Mouse (Mus musculus): ENCODE results near the gene Gm3238. TPM values are rescaled to one million over a fixed set of nuclear protein-coding genes. Genes with fewer than 3 reads are reported as not detected.
"Not testable (repeated sequence)": the region's sequence is repeated elsewhere in the genome, so short reads cannot be mapped to it uniquely, and the experiment has no call there.

Gm3238 gene
- total RNA-seq, 2 experiments from 2014 or later, result not detected

DNA sequence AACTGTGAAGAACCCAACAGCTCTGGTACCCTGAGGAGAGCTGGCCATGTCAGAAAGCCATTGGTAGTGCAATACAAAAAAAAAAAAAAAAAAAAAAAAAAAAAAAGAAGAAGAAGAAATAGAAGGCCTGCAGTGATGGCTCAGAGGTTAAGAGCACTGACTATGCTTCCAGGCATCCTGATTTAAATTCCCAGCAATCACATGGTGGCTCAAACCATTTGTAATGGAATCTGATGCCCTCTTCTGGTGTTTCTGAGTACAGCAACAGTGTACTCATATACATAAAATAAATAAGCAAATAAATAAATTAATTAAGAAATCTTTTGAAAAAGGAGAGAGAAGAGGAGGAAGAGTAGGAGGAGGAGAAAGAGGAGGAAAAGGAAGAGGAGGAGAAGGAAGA, 17.7 kb downstream of the Gm3238 start:
- intact Hi-C loops (cut with DNase I), result no loop called here
- no peak for DNase-seq (ENCODE audit: extremely low spot score in 1 of 2, low spot score in 2 of 2)

DNA sequence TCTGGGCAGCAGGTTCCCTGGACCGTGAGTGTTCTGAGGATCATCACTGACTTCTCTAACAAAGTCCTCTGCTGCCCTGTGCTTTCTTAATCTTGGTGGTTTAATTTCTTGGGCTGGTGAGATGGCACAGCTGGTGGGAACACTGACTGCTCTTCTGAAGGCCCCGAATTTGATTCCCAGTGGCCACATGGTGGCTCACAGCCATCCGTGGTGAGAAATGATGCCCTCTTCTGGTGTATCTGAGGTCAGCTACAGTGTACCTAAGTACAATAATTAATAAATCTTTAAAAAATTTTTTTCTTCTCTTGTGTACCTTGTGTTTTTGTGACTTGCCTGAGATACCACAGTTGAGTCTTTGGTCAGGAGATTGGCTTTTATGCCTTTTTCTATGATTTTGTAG, 18.8 kb downstream of the Gm3238 start:
- intact Hi-C loops (cut with DNase I); DNase-seq (ENCODE audit: extremely low spot score in 1 of 2, low spot score in 2 of 2): not testable (repeated sequence)

DNA sequence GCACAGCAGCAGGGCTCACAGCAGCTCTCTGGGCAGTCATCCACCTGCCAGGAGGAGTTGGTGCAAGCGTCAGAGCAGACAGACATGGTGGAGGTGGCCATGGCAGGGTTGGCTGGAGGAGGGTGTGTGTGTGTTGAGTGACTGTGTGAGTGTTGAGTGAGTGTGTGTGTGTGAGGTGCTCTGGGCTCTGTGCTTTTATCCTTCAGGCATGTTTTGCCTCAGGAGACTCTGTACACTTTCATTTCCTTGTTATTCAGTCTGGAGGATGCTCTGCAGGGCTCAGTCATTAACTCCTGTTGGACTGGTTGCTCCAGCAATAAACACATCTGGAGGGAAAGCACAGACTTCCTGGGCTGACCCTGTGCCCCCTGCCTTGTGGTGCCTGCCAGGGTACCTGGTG, 19.9 kb downstream of the Gm3238 start, which contains the start of gene Gm9736:
TSS of gene Gm9736 (minus strand) at position 101 of the 400 bp plus-strand sequence.
- DNase-seq (ENCODE audit: extremely low spot score in 1 of 2, low spot score in 2 of 2); intact Hi-C loops (cut with DNase I): not testable (repeated sequence)

DNA sequence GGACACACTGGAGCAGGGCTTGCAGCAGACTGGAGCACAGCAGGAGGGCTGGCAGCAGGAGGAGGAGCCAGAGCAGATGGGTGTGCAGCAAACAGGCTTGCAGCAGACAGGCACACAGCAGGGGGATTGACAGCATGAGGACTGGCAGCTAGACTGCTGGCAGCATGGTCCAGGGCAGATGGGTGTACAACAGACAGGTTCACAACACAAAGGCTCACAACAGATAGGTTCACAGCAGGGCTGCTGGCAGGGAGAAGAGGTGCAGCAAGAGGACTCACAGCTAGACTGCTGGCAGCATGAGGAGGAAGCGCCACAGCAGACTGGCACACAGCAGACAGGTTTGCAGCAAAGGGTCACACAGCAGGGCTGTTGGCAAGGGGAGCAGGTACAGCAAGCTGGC, 20.4 kb downstream of the Gm3238 start:
- intact Hi-C loops (cut with DNase I); DNase-seq (ENCODE audit: extremely low spot score in 1 of 2, low spot score in 2 of 2): not testable (repeated sequence)

DNA sequence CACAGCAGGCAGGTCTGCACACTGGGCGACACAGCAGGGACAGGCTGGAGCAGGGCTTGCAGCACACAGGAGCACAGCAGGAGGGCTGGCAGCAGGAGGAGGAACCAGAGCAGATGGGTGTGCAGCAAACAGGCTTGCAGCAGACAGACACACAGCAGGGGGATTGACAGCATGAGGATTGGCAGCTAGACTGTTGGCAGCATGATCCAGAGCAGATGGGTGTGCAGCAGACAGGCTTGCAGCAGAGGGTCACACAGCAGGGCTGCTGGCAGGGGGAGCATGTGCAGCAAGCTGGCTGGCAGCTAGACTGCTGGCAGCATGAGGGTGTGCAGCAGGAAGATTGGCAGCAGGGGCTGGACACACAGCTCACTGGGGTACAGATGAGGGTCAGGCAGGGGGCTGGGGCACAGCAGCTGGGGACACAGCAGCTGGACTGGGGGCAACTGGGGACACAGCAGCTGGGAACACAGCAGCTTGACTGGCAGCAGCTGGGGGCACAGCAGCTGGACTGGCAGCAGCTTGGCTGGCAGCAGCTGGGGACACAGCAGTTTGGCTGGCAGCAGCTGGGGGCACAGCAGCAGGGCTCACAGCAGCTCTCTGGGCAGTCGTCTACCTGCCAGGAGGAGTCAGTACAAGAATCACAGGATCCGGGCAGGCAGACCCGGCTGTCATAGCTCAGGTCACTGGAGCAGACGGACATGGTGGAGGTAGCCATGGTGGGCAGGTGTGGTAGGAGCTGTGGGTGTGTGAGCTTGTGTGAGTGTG, 29.0 kb downstream of the Gm3238 start, which contains the start of gene Gm18596:
TSS of gene Gm18596 (minus strand) at position 715 of the 765 bp plus-strand sequence.
- DNase-seq (ENCODE audit: extremely low spot score in 1 of 2, low spot score in 2 of 2); intact Hi-C loops (cut with DNase I): not testable (repeated sequence)

DNA sequence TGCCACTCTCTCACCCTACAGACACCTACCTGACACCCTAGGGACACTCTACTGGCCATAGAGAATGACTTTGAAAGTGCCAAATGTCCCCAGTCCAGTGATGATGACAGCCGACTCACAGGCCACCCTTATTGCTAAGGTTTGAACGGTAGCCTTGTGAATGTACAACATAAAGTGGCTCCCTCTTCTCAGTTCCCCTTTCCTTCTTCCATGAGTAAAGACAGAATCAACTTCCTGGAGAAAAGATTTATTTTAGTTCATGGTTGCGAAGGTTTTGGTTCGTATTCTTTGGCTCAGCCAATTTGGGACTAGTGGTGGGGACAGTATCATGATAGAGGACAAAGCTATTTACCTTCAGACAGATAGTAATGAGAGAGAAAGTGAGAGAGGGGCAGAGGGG, 32.2 kb downstream of the Gm3238 start:
- intact Hi-C loops (cut with DNase I), result no loop called here
- no peak for DNase-seq (ENCODE audit: extremely low spot score in 1 of 2, low spot score in 2 of 2)

DNA sequence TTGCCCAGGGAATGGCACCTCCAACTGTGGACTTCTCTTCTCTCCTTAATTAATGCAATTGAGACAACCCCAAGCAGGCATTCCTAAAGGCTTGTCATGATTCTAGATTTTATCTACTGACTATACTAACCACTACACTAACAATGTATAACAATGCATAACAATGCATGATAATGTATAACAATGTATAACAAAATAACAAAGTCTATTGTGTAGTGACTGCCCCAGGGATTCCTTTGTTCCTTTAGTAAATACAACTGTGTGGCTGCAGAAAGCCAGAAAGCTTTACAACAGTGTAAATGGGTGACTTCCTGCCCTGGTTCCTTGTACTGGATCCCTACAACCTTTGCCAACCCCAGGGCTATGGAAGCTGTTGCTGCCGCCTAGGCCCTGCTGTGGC, 35.2 kb downstream of the Gm3238 start:
- intact Hi-C loops (cut with DNase I), result no loop called here
- no peak for DNase-seq (ENCODE audit: extremely low spot score in 1 of 2, low spot score in 2 of 2)

DNA sequence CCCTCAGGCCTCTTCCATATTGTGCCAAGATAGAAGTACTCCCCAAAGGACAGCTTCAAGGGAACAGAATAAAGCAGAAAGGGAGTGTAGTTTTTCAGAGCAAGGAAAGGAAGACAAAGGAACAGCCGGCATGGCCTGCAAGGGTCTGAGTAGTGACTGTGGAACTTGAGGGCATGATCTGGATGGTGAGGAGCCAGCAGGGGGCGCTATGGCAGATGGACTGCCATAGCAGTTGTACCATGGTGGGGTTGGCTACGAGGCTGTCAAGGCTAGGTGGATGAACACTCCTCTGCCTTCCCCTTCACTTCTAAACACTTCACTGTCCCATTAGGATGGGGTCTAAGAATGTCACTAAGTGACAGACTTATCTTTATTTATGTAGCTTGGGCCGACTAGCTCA, 41.9 kb downstream of the Gm3238 start:
- DNase-seq (ENCODE audit: extremely low spot score in 1 of 2, low spot score in 2 of 2), result no peak
- intact Hi-C loops (cut with DNase I), result no loop called here

DNA sequence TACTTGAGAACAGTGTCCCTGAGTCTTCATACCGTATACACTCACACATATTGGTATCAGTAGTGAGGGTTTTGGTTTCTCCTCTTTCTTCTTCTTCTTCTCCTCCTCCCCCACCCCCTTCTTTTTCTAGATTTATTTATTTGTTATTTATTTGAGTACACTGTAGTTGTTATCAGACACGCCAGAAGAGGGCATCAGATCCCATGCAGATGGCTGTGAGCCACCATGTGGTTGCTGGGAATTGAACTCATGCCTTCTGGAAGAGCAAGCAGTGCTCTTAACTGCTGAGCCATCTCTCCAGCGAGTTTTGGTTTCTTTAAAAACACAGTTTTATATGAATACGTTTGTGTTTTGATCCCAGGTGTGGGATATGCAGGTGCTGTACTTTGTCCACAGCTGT, 42.8 kb downstream of the Gm3238 start:
- no peak for DNase-seq (ENCODE audit: extremely low spot score in 1 of 2, low spot score in 2 of 2)
- intact Hi-C loops (cut with DNase I), result no loop called here

DNA sequence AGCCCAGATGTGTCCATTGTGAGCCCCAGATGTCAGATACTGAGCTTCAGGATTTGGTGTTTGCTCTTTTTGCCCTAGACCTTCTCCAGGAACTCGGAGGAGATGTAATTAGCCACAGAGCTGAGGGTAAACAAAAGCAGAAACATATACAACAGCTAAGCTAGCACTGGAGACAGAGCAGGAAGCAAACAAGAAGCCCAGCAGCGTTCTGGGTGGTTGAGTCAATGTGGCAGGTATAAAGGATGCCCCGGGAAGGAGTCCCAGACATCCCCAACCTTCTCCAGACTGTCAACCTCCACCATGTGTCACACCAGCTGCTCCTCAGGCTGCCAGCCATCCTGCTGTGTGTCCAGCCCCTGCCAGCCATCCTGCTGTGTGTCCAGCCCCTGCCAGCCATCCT, 44.9 kb downstream of the Gm3238 start, which contains the start of gene Gm10100:
TSS of gene Gm10100 (plus strand) at position 301 of the 400 bp plus-strand sequence.
- intact Hi-C loops (cut with DNase I), result no loop called here
- no peak for DNase-seq (ENCODE audit: extremely low spot score in 1 of 2, low spot score in 2 of 2)

DNA sequence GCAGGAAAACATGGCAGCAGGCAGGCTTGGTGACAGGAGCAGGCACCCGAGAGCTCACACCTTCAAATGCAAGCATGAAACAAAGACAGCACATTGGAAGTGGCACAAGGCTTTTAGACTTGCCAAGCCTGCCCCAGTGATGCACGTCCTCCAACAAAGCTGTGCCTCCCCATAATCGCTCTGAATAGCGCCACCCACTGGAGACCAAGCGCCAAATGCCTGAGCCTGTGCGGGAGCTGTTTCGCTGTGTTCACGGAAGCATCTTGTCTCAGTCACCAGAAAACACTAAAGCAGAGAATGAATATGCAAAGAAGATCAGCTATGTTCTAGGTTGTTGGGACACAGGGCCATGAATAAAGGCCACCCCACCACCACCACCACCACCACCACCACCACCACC, 46.3 kb downstream of the Gm3238 start:
- intact Hi-C loops (cut with DNase I), result no loop called here
- DNase-seq (ENCODE audit: extremely low spot score in 1 of 2, low spot score in 2 of 2), result no peak

Other genes with a start within 250 kb of the Gm3238 start
- gene Itgb2, start 241.1 kb downstream of the Gm3238 start, total RNA-seq (2021), result 1 to 10 TPM; 2.0 to 2.4 TPM
- gene Pttg1ip, start 189.6 kb downstream of the Gm3238 start, total RNA-seq (2021), result 10 to 100 TPM; 59.2 to 66.9 TPM
- 100 to 1,000 TPM; 142 to 154 TPM for gene Sumo3, start 165.2 kb downstream of the Gm3238 start, total RNA-seq (2021)
- 10 to 100 TPM; 18.5 to 22.8 TPM for gene Gm49325, start 165.1 kb downstream of the Gm3238 start, total RNA-seq (2021)
- 10 to 100 TPM; 32.6 to 39.9 TPM for gene Ube2g2, start 149.1 kb downstream of the Gm3238 start, total RNA-seq (2021)
- under 1 TPM in 1 of 2 experiments, not detected in 1; 0.18 TPM for gene Tspear, start 84.8 kb downstream of the Gm3238 start, total RNA-seq (2021)
- not detected for gene Gm19402, start 80.6 kb downstream of the Gm3238 start, total RNA-seq (2021)
- not detected for gene Gm9508, start 74.1 kb downstream of the Gm3238 start, total RNA-seq (2021)
- not detected for gene Gm10272, start 64.7 kb downstream of the Gm3238 start, total RNA-seq (2021)
- gene Gm10024, start 59.9 kb downstream of the Gm3238 start, total RNA-seq (2021), result not detected
- not detected for gene Gm10142, start 55.5 kb downstream of the Gm3238 start, total RNA-seq (2021)
- gene Krtap12-1, start 50.7 kb downstream of the Gm3238 start, total RNA-seq (2021), result not detected
- not detected for gene Gm10100, start 44.8 kb downstream of the Gm3238 start, total RNA-seq (2021)
- not detected for gene Gm18596, start 28.7 kb downstream of the Gm3238 start, total RNA-seq (2021)
- not detected for gene Gm9736, start 20.0 kb downstream of the Gm3238 start, total RNA-seq (2021)
- not detected for gene Gm3233, start 11.6 kb downstream of the Gm3238 start, total RNA-seq (2021)
- gene Gm7138, start 5.6 kb upstream of the Gm3238 start, total RNA-seq (2021), result not detected
- not detected for gene Gm3250, start 11.2 kb upstream of the Gm3238 start, total RNA-seq (2021)
- gene Gm7137, start 16.9 kb upstream of the Gm3238 start, total RNA-seq (2021), result not detected
- not detected for gene Gm9639, start 23.8 kb upstream of the Gm3238 start, total RNA-seq (2021)
- not detected for gene Gm19668, start 27.8 kb upstream of the Gm3238 start, total RNA-seq (2021)
- not detected for gene Gm9507, start 40.5 kb upstream of the Gm3238 start, total RNA-seq (2021)
- not detected for gene Gm2696, start 43.4 kb upstream of the Gm3238 start, total RNA-seq (2021)
- gene Krtap10-4, start 55.8 kb upstream of the Gm3238 start, total RNA-seq (2021), result not detected
- not detected for gene Krtap10-10, start 64.6 kb upstream of the Gm3238 start, total RNA-seq (2021)
- not detected for gene Gm36176, start 75.5 kb upstream of the Gm3238 start, total RNA-seq (2021)
- not detected for gene Gm10318, start 81.5 kb upstream of the Gm3238 start, total RNA-seq (2021)
- not detected for gene Gm3285, start 90.7 kb upstream of the Gm3238 start, total RNA-seq (2021)
- gene Lrrc3, start 131.2 kb upstream of the Gm3238 start, total RNA-seq (2021), result 10 to 100 TPM; 31.7 to 33.5 TPM
- gene Trpm2, start 199.2 kb upstream of the Gm3238 start, total RNA-seq (2021), result 10 to 100 TPM; 27.4 to 29.6 TPM
- gene 1810043G02Rik, start 207.2 kb upstream of the Gm3238 start, total RNA-seq (2021), result 10 to 100 TPM; 31.9 to 37.4 TPM
- gene Pfkl, start 238.8 kb upstream of the Gm3238 start, total RNA-seq (2021), result 10 to 100 TPM; 82.7 to 90.8 TPM